Mouse (Mus musculus): ENCODE measurements around the gene Pygo1. TPM values are rescaled to one million over a fixed set of nuclear protein-coding genes. Genes with fewer than 3 reads are reported as not detected.

Pygo1 gene
- polyA plus RNA-seq, 1 experiment: 0.45 TPM

DNA sequence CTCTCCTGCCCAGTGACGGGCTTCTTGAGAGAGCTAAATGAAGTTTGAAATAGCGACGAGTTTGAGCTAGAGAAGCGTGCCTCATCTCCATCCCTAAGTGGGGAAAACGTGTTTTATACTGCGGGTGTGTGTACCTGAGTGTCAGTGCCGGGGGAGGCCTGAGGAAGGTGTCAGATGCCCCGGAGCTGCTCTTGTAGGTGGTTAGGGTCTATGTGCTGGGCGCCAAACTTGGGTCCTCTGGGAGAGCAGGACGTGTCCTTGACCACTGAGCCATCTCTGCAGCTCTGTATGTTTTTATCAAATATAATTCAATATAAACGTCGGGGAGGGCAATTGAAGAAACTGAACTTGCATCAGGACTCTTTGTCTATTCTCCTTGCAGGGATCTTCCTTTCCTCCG is 18.8 kb downstream of the Pygo1 start:
- H3K4me1 ChIP-seq (ENCODE audit: control insufficient read depth, insufficient read depth, low read length): no peaks in the 10 kb centered on the region; the same call in 1 of the 2 replicates
- no peak overlapping the region for H3K4me3 ChIP-seq (replicated peaks; ENCODE audit: control insufficient read depth, low read depth, low read length)
- no peak for TF ChIP-seq CTCF (IDR thresholded peaks at IDR 0.05; ENCODE audit: control insufficient read depth, insufficient read depth, low read length)
- no peak for TF ChIP-seq POLR2A (IDR thresholded peaks at IDR 0.05; ENCODE audit: borderline replicate concordance, control insufficient read depth, low read depth, low read length)
- 91% methylated on average over 13 of the region's 13 CpGs for WGBS
- H3K27ac ChIP-seq (ENCODE audit: control insufficient read depth, insufficient read depth, low read depth, low read length, poor library complexity): no peak overlapping the region

DNA sequence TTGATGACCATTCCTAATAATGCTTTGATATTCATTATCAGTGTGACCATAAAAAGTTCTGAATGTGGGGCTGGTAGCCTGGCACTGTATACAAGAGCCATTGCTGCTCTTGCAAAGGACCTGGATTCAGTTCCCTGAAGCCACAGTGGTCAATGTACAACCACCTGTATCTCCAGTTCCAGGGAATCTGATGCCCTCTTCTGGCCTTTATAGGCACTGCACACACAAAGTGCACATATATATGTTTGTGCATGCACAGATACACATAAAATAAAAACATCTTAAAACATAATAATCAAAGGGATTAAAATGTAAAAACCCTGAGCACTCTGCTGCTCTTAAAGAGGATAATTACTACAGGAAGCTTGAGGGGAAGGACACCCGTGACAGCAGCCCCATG is 21.6 kb downstream of the Pygo1 start:
- Histone ChIP-seq H3K27ac (ENCODE audit: control insufficient read depth, insufficient read depth, low read depth, low read length, poor library complexity) (no peak overlapping the region), H3K4me3 (replicated peaks; ENCODE audit: control insufficient read depth, low read depth, low read length) (no peak overlapping the region), H3K4me1 (ENCODE audit: control insufficient read depth, insufficient read depth, low read length) (no peaks in the 10 kb centered on the region)
- WGBS: 79% methylated on average over 1 of the region's 1 CpGs
- TF ChIP-seq POLR2A (IDR thresholded peaks at IDR 0.05; ENCODE audit: borderline replicate concordance, control insufficient read depth, low read depth, low read length): no peak
- TF ChIP-seq CTCF (IDR thresholded peaks at IDR 0.05; ENCODE audit: control insufficient read depth, insufficient read depth, low read length): no peak

DNA sequence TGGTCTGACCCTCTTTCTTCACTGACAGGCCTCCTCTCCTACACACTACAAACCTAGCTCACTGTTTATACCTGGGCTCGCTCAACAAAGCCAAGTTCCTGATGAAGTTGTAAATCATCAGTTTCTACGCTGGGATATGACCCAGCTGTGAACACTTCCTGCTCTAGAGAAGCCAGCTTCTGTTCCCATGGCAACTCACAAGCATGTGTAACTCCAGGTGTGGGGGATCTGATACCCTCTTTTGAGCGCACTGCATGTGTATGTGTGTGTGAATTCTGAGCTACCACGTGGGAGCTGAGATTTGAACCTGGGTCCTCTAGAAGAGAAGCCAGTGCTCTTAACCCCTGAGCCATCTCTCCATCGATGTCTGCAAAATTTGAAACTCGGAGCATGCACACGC is 24.1 kb downstream of the Pygo1 start:
- WGBS: 38% methylated on average over 7 of the region's 7 CpGs
- no peak overlapping the region for H3K4me3 ChIP-seq (replicated peaks; ENCODE audit: control insufficient read depth, low read depth, low read length)
- no peaks in the 10 kb centered on the region for H3K4me1 ChIP-seq (ENCODE audit: control insufficient read depth, insufficient read depth, low read length)
- no peak overlapping the region for H3K27ac ChIP-seq (ENCODE audit: control insufficient read depth, insufficient read depth, low read depth, low read length, poor library complexity)
- TF ChIP-seq POLR2A (IDR thresholded peaks at IDR 0.05; ENCODE audit: borderline replicate concordance, control insufficient read depth, low read depth, low read length) (no peak), CTCF (IDR thresholded peaks at IDR 0.05; ENCODE audit: control insufficient read depth, insufficient read depth, low read length) (no peak)

DNA sequence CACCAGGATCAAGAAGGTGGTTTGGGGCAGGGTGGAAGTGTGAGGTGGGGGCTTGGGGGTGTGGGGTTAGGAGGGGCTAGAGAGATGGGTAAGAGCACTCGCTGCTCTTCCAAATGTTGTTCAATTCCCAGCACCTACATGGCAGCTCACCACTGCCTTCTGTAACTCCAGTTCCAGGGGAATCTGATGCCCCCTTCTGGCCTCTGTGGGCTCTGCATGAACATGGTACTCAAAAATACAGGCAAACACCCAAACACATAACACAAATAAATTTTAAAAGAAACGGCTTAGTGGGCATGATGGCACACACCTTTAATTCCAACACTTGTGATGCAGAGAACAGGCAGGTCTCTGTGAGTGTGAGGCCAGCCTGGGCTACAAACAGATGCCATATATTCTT is 29.3 kb downstream of the Pygo1 start:
- no peak overlapping the region for H3K4me3 ChIP-seq (replicated peaks; ENCODE audit: control insufficient read depth, low read depth, low read length)
- TF ChIP-seq CTCF (IDR thresholded peaks at IDR 0.05; ENCODE audit: control insufficient read depth, insufficient read depth, low read length): peak; percentile 14; the same call in 1 of the 2 replicates
- no peak for TF ChIP-seq POLR2A (IDR thresholded peaks at IDR 0.05; ENCODE audit: borderline replicate concordance, control insufficient read depth, low read depth, low read length)
- no peak overlapping the region for H3K27ac ChIP-seq (ENCODE audit: control insufficient read depth, insufficient read depth, low read depth, low read length, poor library complexity)
- H3K4me1 ChIP-seq (ENCODE audit: control insufficient read depth, insufficient read depth, low read length): no peaks in the 10 kb centered on the region
- WGBS: 46% methylated on average over 2 of the region's 2 CpGs

DNA sequence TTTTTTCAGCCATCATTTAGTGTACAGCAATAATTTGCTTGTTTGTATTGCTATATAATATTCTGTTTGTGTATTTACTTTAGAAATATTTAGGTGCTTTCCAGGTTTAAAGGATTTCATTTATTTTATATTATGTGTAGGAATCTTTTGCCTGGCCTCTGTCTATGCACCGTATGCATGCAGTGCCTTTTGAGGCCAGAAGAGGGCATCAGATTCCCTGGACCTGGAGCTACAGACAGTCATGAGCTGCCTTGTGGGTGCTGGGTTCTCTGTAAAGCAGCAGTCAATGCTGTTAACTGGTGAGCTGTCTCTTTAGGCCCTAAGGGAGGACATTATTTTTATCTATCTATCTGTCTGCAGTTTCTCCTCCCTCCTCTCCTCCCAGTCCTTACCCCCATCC is 30.1 kb downstream of the Pygo1 start:
- TF ChIP-seq POLR2A (IDR thresholded peaks at IDR 0.05; ENCODE audit: borderline replicate concordance, control insufficient read depth, low read depth, low read length) (no peak), CTCF (IDR thresholded peaks at IDR 0.05; ENCODE audit: control insufficient read depth, insufficient read depth, low read length) (peak; percentile 76)
- WGBS: 3% methylated on average over 1 of the region's 1 CpGs
- Histone ChIP-seq H3K27ac (ENCODE audit: control insufficient read depth, insufficient read depth, low read depth, low read length, poor library complexity) (no peak overlapping the region), H3K4me1 (ENCODE audit: control insufficient read depth, insufficient read depth, low read length) (no peaks in the 10 kb centered on the region), H3K4me3 (replicated peaks; ENCODE audit: control insufficient read depth, low read depth, low read length) (no peak overlapping the region)

DNA sequence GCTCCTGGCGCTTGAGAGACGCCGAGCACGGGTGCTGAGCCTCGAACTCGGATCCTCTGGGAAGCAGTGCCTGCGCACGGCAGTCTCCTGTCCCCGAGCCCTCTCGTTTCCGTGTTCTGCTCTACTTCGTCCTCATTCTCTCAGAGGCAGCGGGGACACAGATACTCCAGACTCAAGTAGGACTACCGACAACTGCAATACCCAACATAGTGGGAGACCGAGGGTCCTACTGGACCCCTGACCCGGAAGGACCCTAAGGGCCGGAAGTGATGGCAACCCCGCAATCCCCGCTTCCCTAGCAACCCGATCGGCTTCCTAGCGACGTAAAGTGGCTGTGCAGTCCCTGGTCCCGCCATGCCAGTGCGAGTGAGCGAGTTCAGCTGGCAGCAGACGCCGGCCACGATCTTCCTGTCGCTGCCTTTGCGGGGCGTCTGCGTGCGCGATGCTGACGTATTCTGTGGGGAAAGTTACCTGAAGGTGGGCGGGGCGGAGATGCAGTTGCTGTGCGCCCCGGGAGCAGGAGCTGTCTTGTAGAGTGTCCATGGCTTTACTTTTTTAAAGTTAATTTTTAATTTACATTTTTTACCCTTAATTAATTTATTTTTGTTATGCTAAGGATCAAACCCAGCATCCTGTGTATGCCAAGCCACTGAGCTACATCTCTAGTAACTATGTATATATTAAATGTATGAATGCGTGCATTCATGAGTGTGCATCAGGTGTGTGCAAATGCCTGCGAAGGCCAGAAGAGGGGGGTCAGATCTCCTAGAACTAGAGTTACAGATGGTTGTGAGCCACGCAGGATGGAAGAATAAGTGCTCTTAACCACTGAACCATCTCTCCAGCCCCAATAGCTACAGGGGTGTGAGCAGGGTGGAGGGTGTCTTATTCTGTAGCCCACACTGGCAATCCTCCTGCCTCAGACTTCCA is 33.3 kb downstream of the Pygo1 start, which contains the start of the genes Dyx1c1 and Gm44503:
TSS of gene Dyx1c1 (plus strand) at position 265 of the 930 bp plus-strand sequence.
TSS of gene Gm44503 (plus strand) at position 332 of the 930 bp plus-strand sequence.
- Histone ChIP-seq H3K27ac (ENCODE audit: control insufficient read depth, insufficient read depth, low read depth, low read length, poor library complexity) (peak within 1 kb of the TSS; percentile 47), H3K4me1 (ENCODE audit: control insufficient read depth, insufficient read depth, low read length) (peaks cover 2% of the 10 kb centered on the region; the same call in 1 of the 2 replicates), H3K4me3 (replicated peaks; ENCODE audit: control insufficient read depth, low read depth, low read length) (peak within 1 kb of the TSS; percentile 88)
- WGBS: 2% methylated on average over 43 of the region's 43 CpGs
- TF ChIP-seq POLR2A (IDR thresholded peaks at IDR 0.05; ENCODE audit: borderline replicate concordance, control insufficient read depth, low read depth, low read length): peak; percentile 50; the same call in 1 of the 2 replicates
- TF ChIP-seq CTCF (IDR thresholded peaks at IDR 0.05; ENCODE audit: control insufficient read depth, insufficient read depth, low read length): no peak

DNA sequence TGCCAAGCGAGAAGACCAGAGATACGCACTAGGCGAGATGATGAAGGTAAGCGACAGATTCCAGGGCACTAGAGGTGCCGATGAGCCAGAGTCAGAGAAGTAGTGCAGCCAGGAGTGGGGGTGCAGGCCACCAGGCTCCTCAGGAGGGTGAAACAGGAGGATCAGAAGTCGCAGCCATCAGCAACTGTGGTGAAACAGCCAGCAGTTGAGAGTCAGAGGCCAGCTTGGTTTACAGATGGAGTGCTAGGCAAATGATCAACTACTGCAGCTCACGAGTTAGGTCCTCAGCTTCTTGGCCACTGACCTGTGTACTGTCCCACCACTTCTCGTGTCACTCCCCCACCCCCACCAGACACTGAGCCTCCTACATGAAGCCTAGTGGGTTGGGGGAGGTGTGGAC is 35.9 kb downstream of the Pygo1 start:
- peaks cover 6% of the 10 kb centered on the region; the same call in 1 of the 2 replicates for H3K4me1 ChIP-seq (ENCODE audit: control insufficient read depth, insufficient read depth, low read length)
- WGBS: 70% methylated on average over 8 of the region's 8 CpGs
- TF ChIP-seq POLR2A (IDR thresholded peaks at IDR 0.05; ENCODE audit: borderline replicate concordance, control insufficient read depth, low read depth, low read length) (no peak), CTCF (IDR thresholded peaks at IDR 0.05; ENCODE audit: control insufficient read depth, insufficient read depth, low read length) (no peak)
- H3K27ac ChIP-seq (ENCODE audit: control insufficient read depth, insufficient read depth, low read depth, low read length, poor library complexity): peak overlapping the region; percentile 5; the same call in 1 of the 2 replicates
- H3K4me3 ChIP-seq (replicated peaks; ENCODE audit: control insufficient read depth, low read depth, low read length): no peak overlapping the region

DNA sequence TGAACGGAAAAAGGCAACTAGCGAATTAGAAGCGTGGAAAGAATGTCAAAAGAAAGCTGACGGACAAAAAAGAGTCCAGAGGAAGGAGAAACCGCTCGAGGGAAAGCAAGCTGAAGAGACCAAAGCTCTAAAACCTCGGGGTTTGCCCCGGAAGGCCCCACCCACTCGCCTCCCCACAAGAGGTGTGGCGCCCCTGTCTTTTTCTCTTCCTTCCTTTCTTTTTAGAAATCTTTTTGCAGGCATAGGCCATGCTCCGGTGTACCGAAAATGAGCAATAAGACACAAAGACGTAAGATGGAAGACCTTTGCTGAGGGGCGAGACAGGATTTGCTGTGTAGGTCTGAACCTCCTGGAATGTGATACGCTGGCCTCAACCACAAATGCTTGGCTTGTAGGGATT is 36.5 kb downstream of the Pygo1 start:
- H3K27ac ChIP-seq (ENCODE audit: control insufficient read depth, insufficient read depth, low read depth, low read length, poor library complexity): no peak overlapping the region
- no peak overlapping the region for H3K4me3 ChIP-seq (replicated peaks; ENCODE audit: control insufficient read depth, low read depth, low read length)
- WGBS: 36% methylated on average over 15 of the region's 15 CpGs

More for the DNA sequence above, 36.5 kb downstream of the Pygo1 start:
- TF ChIP-seq POLR2A (IDR thresholded peaks at IDR 0.05; ENCODE audit: borderline replicate concordance, control insufficient read depth, low read depth, low read length) (no peak), CTCF (IDR thresholded peaks at IDR 0.05; ENCODE audit: control insufficient read depth, insufficient read depth, low read length) (no peak)
- H3K4me1 ChIP-seq (ENCODE audit: control insufficient read depth, insufficient read depth, low read length): peaks cover 6% of the 10 kb centered on the region; the same call in 1 of the 2 replicates

All from bone marrow, adult 2 months (tissue).